Mouse (Mus musculus): ENCODE data around the gene Lgals9. TPM values are rescaled to one million over a fixed set of nuclear protein-coding genes. Genes with fewer than 3 reads are reported as not detected.

Gene Lgals9
- total RNA-seq, 2 experiments from 2014 or later: 231 to 677 TPM

DNA sequence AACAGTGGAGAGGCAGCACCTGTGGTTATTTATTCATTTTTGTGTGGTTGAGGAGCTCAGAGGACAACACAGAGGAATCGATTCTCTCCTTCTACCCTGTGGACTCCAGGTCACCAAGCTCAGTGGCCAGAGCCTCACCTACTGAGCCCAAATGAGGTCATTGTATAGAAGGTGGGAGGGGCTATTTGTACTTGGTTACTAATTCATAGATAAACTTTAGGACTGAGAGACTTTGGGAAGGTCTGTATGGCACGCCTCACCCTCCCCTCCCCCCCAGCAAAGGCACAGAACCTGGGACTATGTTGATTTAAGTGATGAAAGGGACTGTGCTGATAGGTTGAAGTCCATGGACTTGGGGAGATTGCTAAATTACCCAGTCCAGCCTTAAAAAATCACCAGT lies 2.7 kb downstream of the Lgals9 start:
- no peak for ATAC-seq (replicated peaks; ENCODE audit: low FRiP score, low TSS enrichment, poor library complexity, severe bottlenecking)

DNA sequence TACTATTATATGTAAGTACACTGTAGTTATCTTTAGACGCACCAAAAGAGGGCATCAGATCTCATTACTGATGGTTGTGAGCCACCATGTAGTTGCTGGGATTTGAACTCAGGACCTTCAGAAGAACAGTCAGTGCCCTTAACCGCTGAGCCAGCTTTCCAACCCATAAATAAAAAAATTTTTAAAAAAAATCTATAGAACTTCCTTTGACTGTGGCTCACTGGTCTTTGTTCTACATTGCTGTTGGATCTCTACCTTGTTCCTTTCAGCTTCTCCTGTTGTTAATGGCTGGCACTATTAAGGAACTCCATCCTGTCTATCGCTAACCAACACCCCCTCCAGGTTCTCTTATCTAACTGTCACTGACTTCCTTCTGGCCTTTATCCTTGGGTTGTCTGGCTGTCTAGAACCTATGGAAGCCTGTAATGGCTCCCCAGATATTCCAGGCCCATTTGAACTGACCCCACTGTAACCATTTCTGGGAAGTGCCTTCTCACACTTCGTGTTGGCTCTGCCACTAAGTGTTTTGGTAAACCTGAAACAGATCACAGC lies 4.6 kb downstream of the Lgals9 start:
- peak; percentile 40; the same call in 1 of the 2 replicates for ATAC-seq (replicated peaks; ENCODE audit: low FRiP score, low TSS enrichment, poor library complexity, severe bottlenecking)

DNA sequence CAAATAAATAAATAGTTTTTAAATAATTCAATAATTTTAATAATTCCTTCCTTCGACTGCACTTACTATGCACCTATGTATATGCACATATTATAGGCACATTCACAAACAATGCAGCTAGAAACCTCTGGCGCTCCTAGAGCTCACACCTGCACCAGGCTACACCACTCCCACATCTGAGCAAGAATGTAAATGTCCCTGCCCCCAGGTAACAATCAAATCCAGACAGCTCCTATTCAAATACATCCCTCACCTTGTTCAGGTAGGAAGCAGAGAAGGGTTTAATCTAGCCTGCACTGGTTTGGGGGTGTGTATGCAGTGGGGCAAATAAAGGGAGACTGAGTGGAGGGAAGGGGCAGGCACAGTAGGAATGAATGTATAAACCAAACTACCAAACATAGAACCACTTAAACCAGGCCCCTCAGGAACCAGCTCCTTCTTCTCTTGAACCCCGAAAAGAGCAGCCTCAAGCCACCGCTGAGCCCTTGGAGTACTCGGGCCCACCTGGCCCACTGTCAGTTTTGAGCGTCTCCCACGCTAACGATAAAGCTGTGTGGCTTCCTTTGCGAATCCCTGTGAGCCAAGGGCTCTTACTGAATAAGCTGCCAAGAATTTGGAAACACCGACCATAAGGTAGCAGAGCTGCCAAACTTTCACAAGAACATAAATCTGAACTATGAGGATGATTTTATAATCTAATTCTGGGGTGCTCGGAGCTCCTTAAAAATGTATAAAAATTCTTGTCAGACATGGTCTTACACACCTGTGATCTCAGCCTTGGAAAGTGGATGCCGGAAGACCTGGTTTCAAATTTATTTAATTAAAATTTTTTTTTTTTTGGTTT lies 6.3 kb downstream of the Lgals9 start:
- ATAC-seq (replicated peaks; ENCODE audit: low FRiP score, low TSS enrichment, poor library complexity, severe bottlenecking): no peak

DNA sequence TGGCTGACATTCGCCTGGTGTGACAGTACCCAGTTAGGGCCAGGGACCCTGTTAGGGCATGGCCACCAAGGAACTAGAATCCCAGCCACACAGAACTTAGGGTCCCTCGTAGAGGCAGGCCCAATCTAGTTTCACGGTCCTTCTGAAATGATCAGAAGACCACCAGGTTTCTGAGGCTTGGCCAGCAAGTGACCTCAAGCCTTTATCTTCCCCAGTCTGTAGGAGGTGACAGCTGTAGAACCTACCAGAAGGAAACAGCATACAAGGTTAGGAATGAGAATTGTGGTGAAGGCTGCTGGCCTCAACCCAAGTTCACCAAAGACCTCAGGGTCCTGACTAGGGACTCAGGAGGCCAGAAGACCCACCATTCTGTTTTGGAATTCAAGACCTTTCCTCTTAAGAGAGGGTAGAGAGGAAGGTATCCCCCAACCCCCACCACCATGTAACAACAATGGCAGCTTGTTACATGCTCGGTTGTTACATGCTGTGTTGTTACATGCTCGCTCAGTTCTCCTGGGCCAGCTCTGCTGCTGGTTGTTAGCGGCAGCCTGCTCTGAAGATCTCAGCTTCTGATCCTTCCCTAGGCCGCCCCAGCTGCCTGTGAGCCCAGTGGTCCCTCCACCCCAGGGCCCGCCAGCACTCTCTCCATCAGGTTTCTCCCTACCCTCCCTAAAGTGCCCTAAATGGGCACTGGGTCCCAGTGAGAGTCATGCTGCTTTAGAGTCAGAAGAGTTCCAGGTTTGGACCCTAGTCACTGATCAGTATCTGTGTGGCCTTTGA lies 7.8 kb downstream of the Lgals9 start:
- ATAC-seq (replicated peaks; ENCODE audit: low FRiP score, low TSS enrichment, poor library complexity, severe bottlenecking): no peak

DNA sequence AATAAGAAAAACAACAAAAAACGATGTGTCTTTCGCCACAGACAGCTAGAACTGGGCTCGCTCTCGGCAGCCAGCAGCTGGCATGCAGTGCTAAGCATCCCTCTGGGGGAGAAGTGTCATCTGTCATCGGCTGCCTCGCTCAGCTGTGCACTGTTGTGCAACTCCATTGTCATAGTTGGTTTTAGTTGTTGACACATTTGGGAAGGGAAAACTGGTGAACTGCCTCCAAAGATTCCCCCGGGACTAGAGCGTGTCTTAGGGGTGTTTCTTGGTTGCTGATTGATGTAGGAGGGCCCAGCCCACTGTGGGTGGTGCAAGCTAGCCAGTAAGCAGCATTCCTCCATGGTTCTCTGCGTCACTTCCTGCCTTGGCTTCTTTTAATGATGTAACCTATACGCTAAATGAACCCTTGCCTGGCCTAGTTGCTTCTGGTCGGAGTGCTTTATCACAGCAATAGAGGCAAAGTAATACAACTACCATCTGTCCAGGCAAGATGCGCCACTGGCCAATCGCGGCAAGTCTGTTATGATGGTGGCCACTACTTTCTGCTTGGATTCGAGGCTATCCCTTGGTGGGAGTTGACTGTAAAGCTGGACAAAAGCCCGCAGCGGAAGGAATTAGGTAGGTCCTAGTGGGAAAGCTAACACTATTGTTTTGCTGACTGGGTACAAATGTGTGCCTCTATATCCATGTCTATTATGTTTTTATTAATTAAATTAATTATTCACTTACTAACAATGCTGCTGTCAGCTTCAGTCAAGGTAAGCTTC lies 11.2 kb downstream of the Lgals9 start:
- no peak for ATAC-seq (replicated peaks; ENCODE audit: low FRiP score, low TSS enrichment, poor library complexity, severe bottlenecking)

DNA sequence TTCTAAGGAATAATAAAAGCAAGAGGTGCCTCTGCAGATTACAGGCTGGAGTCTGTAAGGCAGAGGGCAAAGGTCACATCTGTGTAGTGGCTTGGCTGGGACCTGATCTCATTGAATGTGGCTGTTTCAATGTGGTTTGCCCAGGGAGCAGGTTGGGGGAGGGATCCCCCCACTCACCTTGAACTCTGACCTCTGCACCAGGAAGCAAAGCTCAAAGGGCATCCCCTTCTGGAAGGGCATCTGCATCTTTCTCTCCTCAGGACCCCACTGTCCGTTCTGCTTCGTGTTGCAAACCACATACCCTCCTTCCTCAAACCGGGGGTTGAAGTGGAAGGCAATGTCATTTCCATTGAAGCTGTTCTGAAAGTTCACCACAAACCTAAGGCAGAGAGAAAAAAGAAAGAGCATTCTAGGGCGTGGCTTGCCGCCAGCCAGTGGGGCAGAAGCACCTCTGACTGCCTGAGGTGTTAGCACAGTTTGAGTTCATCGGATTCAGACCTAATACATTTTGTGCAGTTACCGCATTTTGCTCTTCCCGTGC lies 11.9 kb downstream of the Lgals9 start:
- ATAC-seq (replicated peaks; ENCODE audit: low FRiP score, low TSS enrichment, poor library complexity, severe bottlenecking): no peak

DNA sequence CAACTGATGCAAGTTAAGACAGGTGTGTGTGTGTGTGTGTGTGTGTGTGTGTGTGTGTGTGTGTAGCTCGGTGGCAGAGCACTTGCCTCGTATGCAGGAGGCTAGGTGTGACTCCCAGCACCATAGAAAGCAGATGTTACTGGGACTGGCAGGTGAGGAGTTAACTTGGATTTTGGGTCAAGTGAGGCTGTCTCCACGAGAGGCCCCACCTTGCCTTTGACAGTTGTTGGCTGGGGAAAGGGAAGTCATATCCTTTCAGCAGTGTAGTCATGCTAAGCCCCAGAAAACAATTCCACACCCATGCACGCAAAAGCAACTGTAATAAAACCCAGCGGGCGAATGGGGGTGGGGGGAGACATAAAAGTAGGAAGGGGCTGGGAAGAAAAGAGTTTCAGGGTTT lies 12.4 kb downstream of the Lgals9 start:
- no peak for ATAC-seq (replicated peaks; ENCODE audit: low FRiP score, low TSS enrichment, poor library complexity, severe bottlenecking)

DNA sequence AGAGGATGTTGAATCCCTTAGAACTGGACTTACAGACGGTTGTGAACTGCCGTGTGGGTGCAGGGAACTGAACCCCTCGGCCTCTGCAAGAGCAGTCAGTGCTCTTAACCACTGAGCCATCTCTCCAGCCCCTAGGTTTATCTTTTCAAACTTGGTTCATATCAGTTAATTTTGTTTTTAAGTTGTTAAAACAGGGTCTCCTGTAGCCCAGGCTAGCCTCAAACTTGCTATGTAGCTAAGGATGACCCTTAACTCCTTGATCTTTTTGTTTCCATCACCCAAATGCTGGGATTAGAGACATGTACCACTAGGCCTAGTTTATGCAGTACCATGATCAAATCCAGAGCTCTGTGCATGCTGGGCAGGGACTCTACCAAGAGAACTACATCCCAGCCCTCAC lies 13.0 kb downstream of the Lgals9 start:
- no peak for ATAC-seq (replicated peaks; ENCODE audit: low FRiP score, low TSS enrichment, poor library complexity, severe bottlenecking)

DNA sequence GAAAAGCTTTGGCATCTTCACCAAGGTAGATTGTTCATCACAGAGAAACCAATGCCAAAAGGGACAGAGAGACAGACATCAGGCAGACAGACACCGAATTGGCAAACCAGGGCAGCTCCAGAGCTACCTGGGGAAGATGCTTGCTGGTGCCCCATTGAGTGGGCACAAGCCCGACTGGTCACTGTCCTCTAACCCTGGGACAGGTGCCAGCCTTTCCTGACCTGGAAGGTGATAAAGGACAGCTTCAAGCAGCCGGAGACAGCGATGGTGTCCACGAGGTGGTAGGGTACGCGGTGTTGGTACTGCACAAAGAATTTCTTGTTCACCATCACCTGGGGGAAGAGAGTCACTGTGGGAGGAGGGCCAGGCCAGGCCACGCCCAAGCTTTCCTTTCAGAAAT lies 13.7 kb downstream of the Lgals9 start:
- ATAC-seq (replicated peaks; ENCODE audit: low FRiP score, low TSS enrichment, poor library complexity, severe bottlenecking): no peak

DNA sequence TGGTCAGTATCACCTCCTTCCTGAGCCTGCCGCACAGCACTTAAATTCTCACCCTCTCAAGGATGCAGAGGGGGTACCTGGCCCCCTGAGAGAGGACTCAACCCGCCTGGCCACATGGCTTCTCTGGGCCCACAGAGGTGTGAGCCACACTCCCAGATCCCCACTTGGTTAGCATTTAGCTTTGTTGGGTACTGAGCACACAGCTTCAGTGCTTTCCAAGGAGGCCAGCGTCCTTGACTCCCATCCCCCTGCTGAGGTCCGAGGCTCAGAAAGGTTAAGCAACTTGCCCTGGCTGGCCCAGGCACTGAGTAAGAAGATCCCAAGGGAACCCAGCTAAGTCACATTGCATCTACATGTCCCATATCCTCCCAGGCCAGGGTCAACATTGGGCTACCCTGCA lies 16.6 kb downstream of the Lgals9 start:
- no peak for ATAC-seq (replicated peaks; ENCODE audit: low FRiP score, low TSS enrichment, poor library complexity, severe bottlenecking)

DNA sequence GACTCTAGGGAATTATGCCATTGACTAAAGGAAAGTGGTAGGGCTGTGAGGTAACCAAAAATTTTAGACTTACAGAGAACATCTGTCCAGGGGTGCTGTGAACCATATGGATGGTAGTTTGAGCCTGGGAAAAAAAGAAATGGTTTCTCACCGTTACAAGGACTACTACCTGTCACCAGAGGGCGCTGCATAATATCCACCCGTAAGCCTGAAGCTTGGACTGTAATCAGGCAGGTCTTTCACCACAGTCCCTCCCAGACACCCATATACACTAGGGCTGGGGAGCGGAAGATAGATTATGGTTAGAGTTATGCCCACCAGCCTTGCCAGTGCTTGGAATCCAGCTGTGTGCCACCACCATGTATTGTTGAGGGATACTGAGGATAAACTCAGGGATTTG lies 17.4 kb downstream of the Lgals9 start:
- ATAC-seq (replicated peaks; ENCODE audit: low FRiP score, low TSS enrichment, poor library complexity, severe bottlenecking): peak; percentile 73

DNA sequence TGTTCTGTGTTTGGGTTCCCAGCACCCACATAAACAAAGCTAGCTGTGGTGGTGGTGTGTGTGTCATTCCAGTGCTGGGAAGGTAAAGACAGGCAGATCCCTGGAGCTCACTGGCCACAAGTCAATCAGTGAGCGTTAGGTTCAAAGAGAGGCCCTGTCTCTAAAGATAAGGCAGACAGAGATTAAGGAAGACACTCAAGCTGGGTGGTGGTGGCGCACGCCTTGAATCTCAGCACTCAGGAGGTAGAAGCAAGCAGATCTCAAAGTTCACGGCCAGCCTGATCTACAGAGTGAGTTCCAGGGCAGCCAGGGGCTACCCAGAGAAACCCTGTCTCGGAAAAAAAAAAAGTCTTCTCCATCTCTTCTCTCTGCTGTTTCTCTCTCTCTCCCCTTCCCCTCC lies 23.5 kb downstream of the Lgals9 start:
- no peak for ATAC-seq (replicated peaks; ENCODE audit: low FRiP score, low TSS enrichment, poor library complexity, severe bottlenecking)

DNA sequence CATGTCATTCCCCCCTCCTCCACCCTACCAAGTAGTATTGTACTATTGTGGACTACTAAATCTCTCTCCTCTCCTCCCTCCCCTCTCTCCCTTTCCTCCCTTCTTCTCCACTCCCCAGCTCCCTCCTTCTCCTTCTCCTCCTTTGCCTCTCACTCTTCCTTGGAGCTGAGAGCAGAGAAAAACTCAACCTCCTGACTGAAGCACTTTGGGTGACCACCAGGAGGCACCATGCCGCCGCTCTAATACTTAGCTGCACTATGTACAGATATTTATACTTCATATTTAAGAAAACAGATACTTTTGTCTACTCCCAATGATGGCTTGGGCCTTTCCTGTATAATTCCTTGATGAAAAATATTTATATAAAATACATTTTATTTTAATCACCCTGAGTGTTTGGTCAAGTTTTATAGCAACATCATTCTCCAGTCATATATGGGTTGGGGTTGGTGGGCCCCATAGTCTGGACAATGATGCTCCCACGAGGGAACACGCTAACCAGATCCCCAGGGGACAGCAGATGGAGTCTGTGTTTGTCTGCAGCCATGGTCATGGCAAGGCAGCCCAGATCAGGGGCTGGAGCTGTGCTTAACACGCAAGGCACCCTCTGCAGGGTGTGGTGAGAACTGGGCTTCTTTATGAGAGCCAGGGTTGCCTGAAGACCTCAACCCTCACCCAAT lies 24.8 kb downstream of the Lgals9 start:
- ATAC-seq (replicated peaks; ENCODE audit: low FRiP score, low TSS enrichment, poor library complexity, severe bottlenecking): no peak

DNA sequence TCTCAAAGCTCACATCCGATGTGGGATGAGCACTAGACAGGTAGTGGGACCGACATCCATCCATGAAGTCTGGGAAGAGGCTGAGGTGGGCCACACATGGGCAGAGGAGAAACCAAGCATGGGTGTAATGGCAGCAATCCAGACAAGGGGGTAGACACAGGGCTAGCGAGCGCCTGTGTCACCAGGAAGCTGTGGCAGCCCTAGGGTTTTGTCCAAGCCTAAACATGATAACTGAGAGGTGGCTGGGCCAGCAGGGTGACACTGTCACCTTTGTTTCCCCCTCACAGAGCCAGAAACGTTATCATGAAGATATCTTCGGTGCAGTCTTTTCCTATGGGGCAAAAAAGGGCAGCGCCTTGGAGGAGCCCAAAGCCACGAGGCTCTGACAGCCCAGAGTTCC lies 25.4 kb downstream of the Lgals9 start:
- ATAC-seq (replicated peaks; ENCODE audit: low FRiP score, low TSS enrichment, poor library complexity, severe bottlenecking): no peak

DNA sequence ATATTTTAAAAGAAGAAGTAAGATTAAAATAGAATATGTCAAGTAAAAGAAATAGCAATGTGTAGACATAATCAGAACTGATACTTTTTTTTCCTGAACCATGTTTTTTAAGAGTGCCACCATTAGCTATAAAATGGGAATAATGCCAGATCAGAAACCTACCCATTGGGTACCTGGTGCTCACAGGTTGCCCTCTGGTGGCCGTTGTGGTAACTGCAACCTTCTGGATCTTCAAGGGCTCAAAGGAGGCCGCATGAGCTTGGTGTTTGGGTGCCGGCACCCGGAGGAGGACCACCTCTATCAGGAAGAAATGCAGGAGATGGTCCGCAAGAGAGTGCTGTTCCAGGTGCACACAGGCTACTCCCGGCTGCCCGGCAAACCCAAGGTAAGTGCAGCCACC lies 28.5 kb downstream of the Lgals9 start:
- ATAC-seq (replicated peaks; ENCODE audit: low FRiP score, low TSS enrichment, poor library complexity, severe bottlenecking): peak; percentile 39; the same call in 1 of the 2 replicates

DNA sequence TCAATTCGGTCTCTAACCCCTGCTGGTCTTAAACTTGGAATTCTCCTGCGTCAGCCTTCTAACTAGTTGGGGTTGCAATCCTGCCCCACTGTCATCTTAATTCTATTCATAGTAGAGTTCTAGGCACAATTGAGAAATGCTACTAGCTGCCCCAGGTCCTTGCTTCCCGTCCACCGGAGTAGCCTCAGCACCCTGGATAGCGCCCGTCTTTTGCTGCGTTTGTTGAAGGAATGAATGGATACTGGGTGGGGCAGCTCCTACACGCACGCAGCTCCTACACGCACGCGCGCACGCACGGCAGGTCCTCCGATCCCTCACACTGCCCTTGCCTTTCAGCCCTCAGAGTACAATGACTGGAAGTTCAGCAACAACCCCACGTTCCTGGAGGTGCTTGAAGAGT lies 32.3 kb downstream of the Lgals9 start:
- no peak; the same call in 1 of the 2 replicates for ATAC-seq (replicated peaks; ENCODE audit: low FRiP score, low TSS enrichment, poor library complexity, severe bottlenecking)

DNA sequence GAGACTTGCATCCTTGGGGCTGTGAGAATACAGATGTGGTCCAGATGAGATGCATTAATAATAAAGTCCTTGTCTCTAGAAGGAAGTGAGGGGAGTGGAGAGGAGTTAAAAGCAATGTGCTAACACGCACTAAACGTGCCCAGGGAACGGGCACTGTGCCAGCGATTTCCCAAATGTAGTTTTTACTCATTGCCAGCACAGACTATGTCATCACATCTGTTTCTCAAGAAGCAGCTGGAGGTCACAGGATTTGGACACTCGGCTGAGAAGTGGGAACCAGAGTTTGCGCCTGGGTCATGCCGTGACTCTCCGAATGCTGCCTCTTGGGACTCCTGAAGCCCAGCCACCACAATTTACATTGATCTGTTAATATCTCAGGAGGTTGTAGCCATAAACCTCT lies 34.4 kb downstream of the Lgals9 start:
- no peak for ATAC-seq (replicated peaks; ENCODE audit: low FRiP score, low TSS enrichment, poor library complexity, severe bottlenecking)

DNA sequence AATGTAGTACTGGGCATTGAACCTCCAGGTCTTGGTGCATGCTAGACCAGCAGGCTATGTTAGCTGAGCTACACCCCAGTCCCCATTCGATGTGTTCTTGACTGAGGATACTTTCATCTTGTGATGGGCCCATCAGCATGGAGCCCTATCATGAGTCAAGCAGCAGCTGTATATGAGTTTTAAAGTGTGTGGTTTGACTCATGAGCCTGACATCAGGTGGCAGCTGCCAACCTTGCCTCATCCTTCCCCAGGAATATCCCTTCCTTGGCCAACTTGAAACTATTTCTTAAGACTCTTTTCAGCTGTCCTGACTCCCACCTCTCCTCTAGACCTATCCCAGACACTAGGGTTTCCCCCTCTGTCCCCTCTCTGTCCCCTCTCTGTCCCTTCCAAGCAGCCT lies 41.7 kb downstream of the Lgals9 start:
- ATAC-seq (replicated peaks; ENCODE audit: low FRiP score, low TSS enrichment, poor library complexity, severe bottlenecking): no peak

DNA sequence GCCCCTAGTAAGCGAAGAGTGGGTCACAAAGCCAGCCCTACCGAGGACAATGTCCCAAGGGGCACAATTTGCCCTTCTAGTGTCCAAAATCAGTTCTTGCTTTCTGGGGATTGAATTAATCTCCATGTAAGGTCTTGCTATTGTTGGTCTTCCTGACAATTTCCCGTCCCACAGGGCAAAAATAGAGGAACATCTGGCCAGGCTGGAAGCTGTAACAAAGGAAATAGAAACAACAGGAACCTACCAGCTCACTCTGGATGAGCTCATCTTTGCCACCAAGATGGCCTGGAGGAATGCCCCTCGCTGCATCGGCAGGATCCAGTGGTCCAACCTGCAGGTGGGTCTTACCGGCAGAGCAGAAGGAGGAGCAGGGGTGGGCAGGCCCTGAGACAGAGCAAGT lies 49.6 kb downstream of the Lgals9 start:
- ATAC-seq (replicated peaks; ENCODE audit: low FRiP score, low TSS enrichment, poor library complexity, severe bottlenecking): no peak

Data from megakaryocyte-erythroid progenitor cell, adult 5-6 weeks (primary cell).